Mouse (Mus musculus): ENCODE results near the gene Fdxr. TPM values are rescaled to one million over a fixed set of nuclear protein-coding genes. Genes with fewer than 3 reads are reported as not detected.

Gene Fdxr
- polyA plus RNA-seq, 1 experiment from 2014 or later = 17.0 TPM

- 68% methylated on average over 6 of the region's 6 CpGs for WGBS
- Histone ChIP-seq H3K4me2 (replicated peaks) (no peak overlapping the region), H3K36me3 (no peaks in the 10 kb centered on the region), H3K9ac (no peak overlapping the region), H3K4me3 (replicated peaks) (no peak overlapping the region), H3K27ac (replicated peaks) (no peak overlapping the region), H3K4me1 (peaks cover 25% of the 10 kb centered on the region), H3K9me3 (replicated peaks) (no peaks in the 10 kb centered on the region), H3K27me3 (peaks cover 3% of the 10 kb centered on the region; the same call in 1 of the 2 replicates)
- no peak for ATAC-seq (ENCODE audit: insufficient number of reproducible peaks, low FRiP score, low TSS enrichment, low read depth)
Observed at GRCm38 (mm10) chr11:115223877-115224276, 53.0 kb downstream of the Fdxr start.

GRCm38 (mm10) chr11:115223451-115223850 is 53.4 kb downstream of the Fdxr start:
- Histone ChIP-seq H3K27ac (replicated peaks) (no peak overlapping the region), H3K4me1 (peaks cover 28% of the 10 kb centered on the region), H3K9ac (no peak overlapping the region), H3K27me3 (peaks cover 2% of the 10 kb centered on the region; the same call in 1 of the 2 replicates), H3K9me3 (replicated peaks) (no peaks in the 10 kb centered on the region), H3K4me2 (replicated peaks) (no peak overlapping the region), H3K4me3 (replicated peaks) (no peak overlapping the region), H3K36me3 (no peaks in the 10 kb centered on the region)
- 66% methylated on average over 11 of the region's 11 CpGs for WGBS
- no peak for ATAC-seq (ENCODE audit: insufficient number of reproducible peaks, low FRiP score, low TSS enrichment, low read depth)

DNA sequence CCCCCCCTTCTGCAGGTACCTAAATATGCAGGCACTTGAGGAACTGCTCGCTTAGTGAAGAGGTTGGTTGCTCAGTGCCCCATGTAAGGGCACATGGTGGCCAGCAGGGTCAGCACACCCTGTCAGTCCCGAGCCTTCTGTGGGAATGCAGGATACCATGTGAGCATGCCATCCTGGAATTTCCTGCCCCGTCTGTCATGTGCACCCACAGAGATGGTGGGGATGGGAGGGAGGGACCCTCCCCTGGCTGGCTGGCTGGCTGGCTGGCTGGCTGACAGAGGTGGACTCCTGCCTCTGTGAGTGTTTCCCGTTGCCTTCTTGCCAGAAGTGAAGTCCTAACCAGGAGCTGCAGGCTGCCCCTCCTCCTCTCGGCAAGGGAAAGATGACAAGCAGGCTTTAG is 54.3 kb downstream of the Fdxr start:
- Histone ChIP-seq H3K9me3 (replicated peaks) (no peaks in the 10 kb centered on the region), H3K4me1 (peaks cover 37% of the 10 kb centered on the region), H3K4me2 (replicated peaks) (no peak overlapping the region), H3K27me3 (no peaks in the 10 kb centered on the region; the same call in 1 of the 2 replicates), H3K9ac (no peak overlapping the region), H3K4me3 (replicated peaks) (no peak overlapping the region), H3K27ac (replicated peaks) (no peak overlapping the region), H3K36me3 (no peaks in the 10 kb centered on the region)
- ATAC-seq (ENCODE audit: insufficient number of reproducible peaks, low FRiP score, low TSS enrichment, low read depth) = no peak
- 20% methylated on average over 5 of the region's 5 CpGs for WGBS

DNA sequence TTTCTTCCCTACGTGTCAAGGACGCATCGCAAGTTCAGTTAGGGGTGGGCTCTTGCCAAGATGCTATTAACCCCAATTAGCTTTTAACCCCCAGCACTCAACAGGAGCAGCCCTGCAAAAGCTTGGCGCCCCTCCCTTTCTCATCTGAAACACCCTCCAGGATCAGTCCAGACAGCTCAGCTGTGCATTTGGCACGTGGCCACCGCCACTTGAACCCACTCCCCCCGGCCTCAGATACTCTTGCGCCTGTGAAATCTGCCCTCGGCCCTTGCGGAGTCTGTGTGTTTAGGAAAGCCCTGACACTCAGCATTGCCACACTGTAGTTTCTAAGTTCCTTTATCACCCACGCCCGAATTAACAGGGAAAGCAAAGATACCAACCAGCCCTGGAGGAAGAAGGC is 54.8 kb downstream of the Fdxr start:
- H3K36me3 ChIP-seq = no peaks in the 10 kb centered on the region
- H3K27me3 ChIP-seq = no peaks in the 10 kb centered on the region; the same call in 1 of the 2 replicates
- H3K4me2 ChIP-seq (replicated peaks) = no peak overlapping the region
- no peaks in the 10 kb centered on the region for H3K9me3 ChIP-seq (replicated peaks)
- no peak overlapping the region for H3K4me3 ChIP-seq (replicated peaks)
- ATAC-seq (ENCODE audit: insufficient number of reproducible peaks, low FRiP score, low TSS enrichment, low read depth) = no peak
- H3K4me1 ChIP-seq = peaks cover 39% of the 10 kb centered on the region
- H3K9ac ChIP-seq = no peak overlapping the region
- H3K27ac ChIP-seq (replicated peaks) = no peak overlapping the region
- WGBS = 31% methylated on average over 12 of the region's 12 CpGs

- H3K36me3 ChIP-seq = no peaks in the 10 kb centered on the region
- no peaks in the 10 kb centered on the region for H3K9me3 ChIP-seq (replicated peaks)
- no peaks in the 10 kb centered on the region; the same call in 1 of the 2 replicates for H3K27me3 ChIP-seq
- H3K27ac ChIP-seq (replicated peaks) = no peak overlapping the region
- peaks cover 35% of the 10 kb centered on the region for H3K4me1 ChIP-seq
- no peak overlapping the region for H3K4me3 ChIP-seq (replicated peaks)
- no peak overlapping the region for H3K4me2 ChIP-seq (replicated peaks)
- no peak for ATAC-seq (ENCODE audit: insufficient number of reproducible peaks, low FRiP score, low TSS enrichment, low read depth)
- 86% methylated on average over 10 of the region's 10 CpGs for WGBS
- H3K9ac ChIP-seq = no peak overlapping the region
Observed at GRCm38 (mm10) chr11:115219685-115220084, 57.2 kb downstream of the Fdxr start.

DNA sequence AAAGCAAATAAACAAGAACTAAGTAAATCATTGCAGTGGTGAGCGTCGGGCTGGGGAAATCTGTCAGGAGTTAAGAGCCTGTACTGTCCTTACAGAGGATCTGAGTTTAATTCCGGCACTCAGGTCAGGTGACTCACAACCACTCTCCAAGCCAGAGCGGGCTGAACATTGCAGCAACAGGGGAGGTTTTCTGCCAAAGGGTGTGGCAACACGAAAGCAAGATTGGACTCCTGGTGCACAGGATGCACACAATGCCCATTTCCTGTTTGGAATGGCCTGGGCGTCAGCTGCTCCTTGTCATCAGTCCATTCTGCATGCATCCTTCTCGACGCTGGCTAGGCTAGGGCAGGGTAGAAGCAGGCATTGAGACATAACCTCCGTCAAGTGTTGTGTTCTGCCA is 57.6 kb downstream of the Fdxr start:
- no peak for ATAC-seq (ENCODE audit: insufficient number of reproducible peaks, low FRiP score, low TSS enrichment, low read depth)
- 53% methylated on average over 9 of the region's 9 CpGs for WGBS
- H3K4me3 ChIP-seq (replicated peaks) = no peak overlapping the region
- H3K4me2 ChIP-seq (replicated peaks) = no peak overlapping the region
- H3K9ac ChIP-seq = no peak overlapping the region
- no peaks in the 10 kb centered on the region; the same call in 1 of the 2 replicates for H3K27me3 ChIP-seq
- no peak overlapping the region for H3K27ac ChIP-seq (replicated peaks)
- no peaks in the 10 kb centered on the region for H3K36me3 ChIP-seq
- H3K4me1 ChIP-seq = peaks cover 35% of the 10 kb centered on the region
- H3K9me3 ChIP-seq (replicated peaks) = no peaks in the 10 kb centered on the region

Small RNA genes within 50 kb of the gene (microRNA-seq; reads per million reads assigned to microRNA genes)
- not detected for gene Gm25837 (ENCODE audit: borderline number of aligned reads)

Other genes starting within 250 kb of the Fdxr start
- gene Cd300ld5, start 239.3 kb downstream of the Fdxr start, polyA plus RNA-seq (2015; fragmentation: Nextera tagmentation; extraction: Ambion mirVana) = not detected in 2 replicates
- not detected in 2 replicates for gene Cd300ld3, start 228.6 kb downstream of the Fdxr start, polyA plus RNA-seq (2015; fragmentation: Nextera tagmentation; extraction: Ambion mirVana)
- gene Cd300e, start 214.9 kb downstream of the Fdxr start, polyA plus RNA-seq (2015; fragmentation: Nextera tagmentation; extraction: Ambion mirVana) = 0.12 and 0.16 TPM in 2 replicates
- 1.6 and 2.0 TPM in 2 replicates for gene Rab37, start 185.6 kb downstream of the Fdxr start, polyA plus RNA-seq (2015; fragmentation: Nextera tagmentation; extraction: Ambion mirVana)
- gene Cd300lf, start 143.1 kb downstream of the Fdxr start, polyA plus RNA-seq (2015; fragmentation: Nextera tagmentation; extraction: Ambion mirVana) = 0.96 and 1.0 TPM in 2 replicates
- gene Slc9a3r1, start 113.7 kb downstream of the Fdxr start, polyA plus RNA-seq (2015; fragmentation: Nextera tagmentation; extraction: Ambion mirVana) = 45.2 and 51.8 TPM in 2 replicates
- 12.6 and 13.9 TPM in 2 replicates for gene Tmem104, start 89.6 kb downstream of the Fdxr start, polyA plus RNA-seq (2015; fragmentation: Nextera tagmentation; extraction: Ambion mirVana)
- 30.9 and 41.6 TPM in 2 replicates for gene Nat9, start 89.2 kb downstream of the Fdxr start, polyA plus RNA-seq (2015; fragmentation: Nextera tagmentation; extraction: Ambion mirVana)
- gene Grin2c, start 9.8 kb downstream of the Fdxr start, polyA plus RNA-seq (2015; fragmentation: Nextera tagmentation; extraction: Ambion mirVana) = 0.05 TPM in 1 of 2 replicates, not detected in the other
- 0.60 and 0.66 TPM in 2 replicates for gene Fads6, start 20.6 kb upstream of the Fdxr start, polyA plus RNA-seq (2015; fragmentation: Nextera tagmentation; extraction: Ambion mirVana)
- gene Otop2, start 30.1 kb upstream of the Fdxr start, polyA plus RNA-seq (2015; fragmentation: Nextera tagmentation; extraction: Ambion mirVana) = 0.21 and 0.32 TPM in 2 replicates
- 0.11 and 0.12 TPM in 2 replicates for gene Ush1g, start 45.0 kb upstream of the Fdxr start, polyA plus RNA-seq (2015; fragmentation: Nextera tagmentation; extraction: Ambion mirVana)
- 0.24 and 0.35 TPM in 2 replicates for gene Otop3, start 57.7 kb upstream of the Fdxr start, polyA plus RNA-seq (2015; fragmentation: Nextera tagmentation; extraction: Ambion mirVana)
- gene Hid1, start 90.7 kb upstream of the Fdxr start, polyA plus RNA-seq (2015; fragmentation: Nextera tagmentation; extraction: Ambion mirVana) = 8.9 and 9.6 TPM in 2 replicates
- gene Cdr2l, start 104.9 kb upstream of the Fdxr start, polyA plus RNA-seq (2015; fragmentation: Nextera tagmentation; extraction: Ambion mirVana) = 13.7 and 13.8 TPM in 2 replicates
- gene Mrpl58, start 126.7 kb upstream of the Fdxr start, polyA plus RNA-seq (2015; fragmentation: Nextera tagmentation; extraction: Ambion mirVana) = 167 and 169 TPM in 2 replicates
- 815 and 841 TPM in 2 replicates for gene Atp5h, start 142.9 kb upstream of the Fdxr start, polyA plus RNA-seq (2015; fragmentation: Nextera tagmentation; extraction: Ambion mirVana)
- 18.1 and 18.5 TPM in 2 replicates for gene Kctd2, start 143.1 kb upstream of the Fdxr start, polyA plus RNA-seq (2015; fragmentation: Nextera tagmentation; extraction: Ambion mirVana)
- gene Trim80, start 163.5 kb upstream of the Fdxr start, polyA plus RNA-seq (2015; fragmentation: Nextera tagmentation; extraction: Ambion mirVana) = not detected in 2 replicates
- gene Slc16a5, start 185.4 kb upstream of the Fdxr start, polyA plus RNA-seq (2015; fragmentation: Nextera tagmentation; extraction: Ambion mirVana) = 0.22 and 0.36 TPM in 2 replicates
- 8.9 and 9.8 TPM in 2 replicates for gene Armc7, start 198.6 kb upstream of the Fdxr start, polyA plus RNA-seq (2015; fragmentation: Nextera tagmentation; extraction: Ambion mirVana)
- gene Nt5c, start 214.8 kb upstream of the Fdxr start, polyA plus RNA-seq (2015; fragmentation: Nextera tagmentation; extraction: Ambion mirVana) = 87.5 and 88.1 TPM in 2 replicates
- 523 and 542 TPM in 2 replicates for gene Jpt1, start 237.3 kb upstream of the Fdxr start, polyA plus RNA-seq (2015; fragmentation: Nextera tagmentation; extraction: Ambion mirVana)

Data from embryonic facial prominence, embryonic 15.5 days (tissue).